Mouse (Mus musculus) adrenal gland, postnatal 36 days (tissue): ENCODE data around the gene Klc1. TPM values are rescaled to one million over a fixed set of nuclear protein-coding genes. Genes with fewer than 3 reads are reported as not detected.
"Not testable (repeated sequence)": the region's sequence is repeated elsewhere in the genome, so short reads cannot be mapped to it uniquely, and the experiment has no call there.

ENCODE experiments used
- DNase-seq, 2 experiments: peaks; one replicate each; pipeline ENCODE4 v3.0.0; 2021; ENCODE audit warnings: mixed read lengths in 1 of 2
- long read RNA-seq, 2 experiments: library from polyadenylated mRNA; stranded (forward); transcript quantifications; one replicate each; pipeline ENCODE4 v2.0.0; 2021; ENCODE audit warnings: borderline sequencing depth in 2 of 2
- total RNA-seq, 2 experiments: library from RNA; stranded (reverse); gene quantifications; 2 replicates each; pipeline ENCODE4 v1.2.3; 2021

Gene Klc1
- 100 to 1,000 TPM in 1 of 2 experiments, 10 to 100 TPM in 1; 94.0 to 130 TPM for total RNA-seq
- long read RNA-seq, experiment 1, transcript Klc1-204 (16 exons, 2,268 nt): minor isoform, 22 of 157 reads
- long read RNA-seq, experiment 1, transcript Klc1-201 (16 exons, 2,504 nt): major isoform, 40 of 157 reads
- long read RNA-seq, experiment 1, partial matches to known transcripts: 8 of 157 reads
- long read RNA-seq, experiment 1, other reads (novel, unspliced or antisense): 81 of 157 reads
- long read RNA-seq, experiment 2, transcript Klc1-201 (16 exons, 2,504 nt): major isoform, 6 of 40 reads
- long read RNA-seq, experiment 2, partial matches to known transcripts: 5 of 40 reads
- long read RNA-seq, experiment 2, other reads (novel, unspliced or antisense): 23 of 40 reads

- DNase-seq: peak; percentile 85 to 86
Observed at GRCm38 (mm10) chr12:111758381-111759175, at the start of gene Klc1. Gene Klc1 (plus strand): TSS chr12:111758849.

DNA sequence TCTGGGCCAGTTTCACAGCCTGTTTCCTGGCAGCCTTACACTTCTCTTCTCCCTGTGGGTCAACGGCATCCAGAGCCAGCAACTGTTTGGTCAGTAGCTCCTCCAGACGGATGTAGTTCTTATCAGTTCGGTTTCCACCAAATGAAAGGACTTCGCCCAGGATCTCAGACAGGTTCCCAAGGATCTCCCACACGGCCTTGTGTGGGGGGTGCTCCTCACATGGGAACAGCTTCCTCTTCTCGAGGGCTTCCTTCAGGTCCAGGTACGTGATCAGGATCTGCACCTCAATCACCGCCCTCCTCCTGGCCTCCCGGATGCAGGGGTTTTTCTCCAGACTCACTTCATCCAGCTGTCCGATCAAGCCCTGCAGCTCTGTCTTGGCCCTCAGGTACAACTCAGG lies 48.6 kb upstream of the Klc1 start:
- no peak for DNase-seq

DNA sequence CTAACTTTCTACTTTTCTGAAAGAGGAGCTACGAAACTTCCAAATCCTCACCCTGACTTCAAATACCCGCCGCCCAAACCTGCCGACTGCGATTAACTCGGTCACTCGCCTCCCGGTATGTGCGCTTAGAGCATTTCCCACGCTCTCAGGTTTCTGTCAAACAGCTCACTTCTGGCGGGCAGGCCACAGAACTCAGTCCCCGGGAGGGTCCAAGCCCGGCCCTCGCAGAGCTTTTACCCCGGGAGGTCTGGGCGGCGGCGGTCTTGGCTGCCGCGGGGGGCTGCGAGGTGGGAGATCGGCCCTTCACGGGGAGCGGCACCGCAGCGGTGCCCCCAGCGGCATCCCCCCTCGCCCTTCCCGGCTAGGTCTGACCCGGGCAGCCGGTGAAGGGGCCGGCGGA lies 46.2 kb upstream of the Klc1 start:
- peak in 1 of 2 experiments; percentile 36 for DNase-seq

- DNase-seq: peak; percentile 94 to 95
Observed at GRCm38 (mm10) chr12:111713004-111713651, 45.5 kb upstream of the Klc1 start, which contains the start of the genes Bag5 and Apopt1. Gene Bag5 (minus strand): TSS chr12:111713257. Gene Apopt1 (plus strand): TSS chr12:111713261.

GRCm38 (mm10) chr12:111713880-111714279 lies 44.8 kb upstream of the Klc1 start:
- DNase-seq: not testable (repeated sequence)

DNA sequence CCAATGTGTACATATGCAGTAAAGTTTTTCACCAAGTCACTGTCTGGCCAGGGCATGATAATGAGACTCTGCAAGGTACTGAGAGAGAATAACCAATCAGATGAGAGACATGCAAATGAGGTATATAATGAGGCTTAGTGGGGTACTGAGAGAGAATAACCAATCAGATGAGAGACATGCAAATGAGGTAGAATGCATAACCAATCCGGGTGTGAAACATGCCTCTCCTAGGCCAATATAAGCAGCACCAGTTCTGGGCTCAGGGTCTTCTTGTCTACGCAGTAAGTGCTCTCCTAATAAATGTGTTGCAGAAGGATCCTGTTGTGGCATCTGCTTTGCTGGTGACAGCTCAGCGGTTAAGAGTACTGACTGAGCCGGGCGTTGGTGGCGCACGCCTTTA lies 42.1 kb upstream of the Klc1 start:
- no peak for DNase-seq

DNA sequence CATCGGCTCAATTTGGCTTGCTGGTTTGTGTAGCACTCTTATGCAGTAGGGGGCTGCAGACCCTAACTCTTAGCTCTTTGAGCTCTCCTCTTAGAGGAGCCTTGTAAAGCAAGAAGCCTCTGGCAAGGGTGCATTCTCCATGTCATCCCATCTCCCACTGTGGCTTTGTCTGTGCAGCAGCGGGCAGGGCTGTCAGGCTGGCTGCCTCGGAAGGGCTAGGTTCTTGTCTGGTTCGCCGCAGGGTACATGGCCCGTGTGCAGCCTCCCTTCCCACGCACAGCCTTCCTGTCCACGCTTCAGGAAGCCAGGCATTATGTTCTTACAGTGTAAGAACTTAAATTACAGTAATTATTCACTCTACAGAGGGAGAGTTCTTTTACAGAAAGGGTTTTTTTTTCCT lies 40.0 kb upstream of the Klc1 start:
- DNase-seq: no peak

GRCm38 (mm10) chr12:111720222-111720621 lies 38.4 kb upstream of the Klc1 start:
- no peak for DNase-seq

- peak; percentile 46 to 60 for DNase-seq
Observed at GRCm38 (mm10) chr12:111722654-111723053, 36.0 kb upstream of the Klc1 start.

DNA sequence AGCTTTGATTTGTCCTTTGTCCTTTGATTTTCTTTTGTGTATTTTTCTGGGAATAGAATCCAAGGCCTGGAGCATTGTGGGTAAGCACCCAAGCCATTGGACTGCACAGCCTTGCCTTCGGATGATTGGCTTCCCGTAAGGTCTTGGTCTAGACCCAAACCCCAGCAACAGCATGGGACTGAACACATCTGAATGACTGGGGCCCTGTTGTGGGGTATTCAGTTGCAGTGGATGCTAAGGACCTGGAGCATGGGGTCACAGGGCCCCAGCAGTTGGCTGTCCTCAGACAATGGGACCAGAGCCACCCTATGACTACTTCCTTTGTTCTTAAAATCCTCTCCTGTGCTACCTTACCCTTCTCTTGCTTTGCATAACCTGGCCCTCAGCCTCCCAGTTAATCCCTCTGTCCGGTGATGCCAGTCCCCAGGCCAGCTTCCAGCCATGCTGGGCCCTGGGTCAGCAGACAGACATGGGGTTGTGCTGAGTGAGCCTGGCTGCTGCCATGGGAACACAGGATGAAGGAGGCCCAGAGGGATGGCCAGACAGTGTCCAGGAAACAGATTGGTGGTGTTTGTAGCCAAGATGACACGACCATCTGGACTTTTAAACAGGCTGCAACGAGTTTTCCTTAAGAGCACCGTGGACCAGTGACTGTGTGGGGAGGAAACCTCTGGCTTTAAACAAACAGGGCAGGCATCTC lies 33.9 kb upstream of the Klc1 start:
- DNase-seq: no peak

- DNase-seq: no peak
Observed at GRCm38 (mm10) chr12:111725338-111726121, 33.1 kb upstream of the Klc1 start.

DNA sequence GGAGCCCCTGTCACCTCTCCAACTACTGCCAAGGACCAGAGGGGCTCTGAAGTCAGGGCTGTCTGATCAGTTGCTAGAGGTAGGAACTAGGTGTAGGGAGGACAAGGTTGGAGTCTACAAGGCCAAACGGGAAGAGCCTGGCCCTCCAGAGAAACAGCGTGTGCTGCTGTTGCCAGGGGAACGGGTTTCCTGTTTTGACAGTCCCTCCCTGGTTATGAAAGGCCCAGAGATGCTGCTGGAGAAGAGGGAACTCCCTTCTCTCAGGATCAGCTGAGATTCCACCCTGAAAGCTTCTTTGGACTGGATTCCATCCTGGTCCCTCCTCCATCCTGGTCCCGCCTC lies 32.6 kb upstream of the Klc1 start:
- peak; percentile 23 to 48 for DNase-seq

DNA sequence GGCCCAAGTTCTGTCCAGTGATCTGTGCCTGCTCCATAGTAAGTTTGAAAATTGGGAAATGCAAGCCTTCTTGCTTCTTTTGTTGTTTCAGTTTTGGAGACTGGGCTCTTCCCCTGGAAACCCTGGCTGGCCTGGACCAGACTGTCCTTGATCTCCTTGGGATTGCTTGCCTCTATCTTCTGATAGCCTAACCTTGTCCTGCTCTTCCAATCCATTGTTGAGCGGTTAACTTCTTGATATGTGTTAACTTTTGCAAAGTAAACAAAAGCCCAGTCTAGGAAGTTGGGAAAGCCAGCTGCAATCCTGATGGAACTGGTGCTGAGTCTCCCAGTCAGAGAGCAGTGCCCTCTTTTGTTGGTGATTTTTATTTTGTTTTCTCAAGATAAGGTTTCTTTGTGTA lies 30.7 kb upstream of the Klc1 start:
- no peak for DNase-seq

GRCm38 (mm10) chr12:111731822-111732807 lies 26.5 kb upstream of the Klc1 start:
- DNase-seq: peak; percentile 91 to 95

- no peak for DNase-seq
Observed at GRCm38 (mm10) chr12:111732921-111733320, 25.7 kb upstream of the Klc1 start.

GRCm38 (mm10) chr12:111734912-111735311 lies 23.7 kb upstream of the Klc1 start:
- no peak for DNase-seq

- not testable (repeated sequence) for DNase-seq
Observed at GRCm38 (mm10) chr12:111736676-111737075, 22.0 kb upstream of the Klc1 start.

- no peak for DNase-seq
Observed at GRCm38 (mm10) chr12:111737370-111737769, 21.3 kb upstream of the Klc1 start.

GRCm38 (mm10) chr12:111738754-111739153 lies 19.9 kb upstream of the Klc1 start:
- DNase-seq: peak; percentile 74 to 78

GRCm38 (mm10) chr12:111741338-111741737 lies 17.3 kb upstream of the Klc1 start:
- no peak for DNase-seq
